Mouse (Mus musculus) forebrain, embryonic 15.5 days (tissue): Measurements from ENCODE around the gene Gfer. TPM values are rescaled to one million over a fixed set of nuclear protein-coding genes. Genes with fewer than 3 reads are reported as not detected.
A peak's percentile ranks its signal among the peaks of the same experiment; 100 is the strongest.

Source experiments
- ATAC-seq: fragments of 200-750 bp; cut with Nextera tagmentation; replicated peaks from 2 replicates; pipeline ENCODE4 v1.8.0; 2017; ENCODE audit warnings: mild to moderate bottlenecking, moderate TSS enrichment, moderate library complexity
- H3K27ac ChIP-seq: fragments of 300-500 bp; sonication (generic); replicated peaks from 2 replicates; pipeline ENCODE4 v1.5.1; 2015; ENCODE audit warnings: mild to moderate bottlenecking, inconsistent platforms
- H3K27me3 ChIP-seq: fragments of 300-500 bp; sonication (generic); 2 replicates; pipeline ENCODE4 v1.6.1; 2015; ENCODE audit warnings: inconsistent platforms
- H3K36me3 ChIP-seq: fragments of 300-500 bp; sonication (generic); 2 replicates; pipeline ENCODE4 v1.6.1; 2015; ENCODE audit warnings: mild to moderate bottlenecking, inconsistent platforms
- H3K4me1 ChIP-seq: fragments of 300-500 bp; sonication (generic); 2 replicates; pipeline ENCODE4 v1.6.1; 2015; ENCODE audit warnings: inconsistent platforms
- H3K4me2 ChIP-seq: fragments of 300-500 bp; sonication (generic); replicated peaks from 2 replicates; pipeline ENCODE4 v1.6.1; 2015; ENCODE audit warnings: mild to moderate bottlenecking, inconsistent platforms
- H3K4me3 ChIP-seq: fragments of 300-500 bp; sonication (generic); 2 replicates; pipeline ENCODE4 v1.5.1; 2015; ENCODE audit warnings: mild to moderate bottlenecking, inconsistent platforms
- H3K9ac ChIP-seq: fragments of 300-500 bp; sonication (generic); replicated peaks from 2 replicates; pipeline ENCODE4 v1.6.1; 2015; ENCODE audit warnings: mild to moderate bottlenecking, inconsistent platforms
- H3K9me3 ChIP-seq: fragments of 300-500 bp; sonication (generic); 2 replicates; pipeline ENCODE4 v1.6.1; 2016; ENCODE audit warnings: inconsistent platforms
- WGBS: fragments of 180-500 bp; shearing (Covaris S2); methylation state at CpG from one replicate; pipeline ENCODE4 v1.1.7; 2015; ENCODE audit warnings: mixed read lengths; 5-methylcytosine and 5-hydroxymethylcytosine counted together
- polyA plus RNA-seq: library from polyadenylated mRNA; unstranded; fragments of >200 nt; fragmentation: Nextera tagmentation; extraction: Ambion mirVana; gene quantifications from 2 replicates; pipeline ENCODE4 v1.2.1, GENCODE M21; 2015

Gfer gene
- polyA plus RNA-seq, 1 experiment from 2014 or later: 38.7 TPM

DNA sequence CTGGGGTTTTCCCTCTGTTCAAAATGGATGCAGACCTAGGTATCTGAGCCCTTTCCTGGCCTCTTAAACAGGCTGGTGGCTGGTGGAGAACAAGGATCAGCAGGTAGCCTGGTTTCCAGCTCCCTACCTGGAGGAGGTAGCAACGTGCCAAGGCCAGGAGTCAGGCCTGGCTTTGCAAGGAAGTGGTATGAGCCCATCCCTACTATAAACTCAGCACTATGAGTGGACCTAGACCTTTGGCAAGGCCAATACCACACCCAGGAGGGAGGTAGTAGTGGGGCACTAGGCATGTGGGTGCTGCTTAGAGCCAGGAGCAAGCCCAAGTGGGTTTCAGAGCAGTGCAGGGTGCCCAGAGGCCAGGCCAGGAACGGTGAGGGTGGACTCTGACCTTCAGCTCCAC lies 3.5 kb upstream of the Gfer start:
- peaks cover 38% of the 10 kb centered on the region for H3K36me3 ChIP-seq
- no peak overlapping the region for H3K4me3 ChIP-seq
- no peak overlapping the region for H3K9ac ChIP-seq
- 85% methylated on average over 2 of the region's 2 CpGs for WGBS
- H3K27me3 ChIP-seq: no peaks in the 10 kb centered on the region
- no peak overlapping the region for H3K27ac ChIP-seq
- no peaks in the 10 kb centered on the region for H3K9me3 ChIP-seq
- ATAC-seq: no peak
- no peak overlapping the region for H3K4me2 ChIP-seq
- H3K4me1 ChIP-seq: peaks cover 20% of the 10 kb centered on the region

DNA sequence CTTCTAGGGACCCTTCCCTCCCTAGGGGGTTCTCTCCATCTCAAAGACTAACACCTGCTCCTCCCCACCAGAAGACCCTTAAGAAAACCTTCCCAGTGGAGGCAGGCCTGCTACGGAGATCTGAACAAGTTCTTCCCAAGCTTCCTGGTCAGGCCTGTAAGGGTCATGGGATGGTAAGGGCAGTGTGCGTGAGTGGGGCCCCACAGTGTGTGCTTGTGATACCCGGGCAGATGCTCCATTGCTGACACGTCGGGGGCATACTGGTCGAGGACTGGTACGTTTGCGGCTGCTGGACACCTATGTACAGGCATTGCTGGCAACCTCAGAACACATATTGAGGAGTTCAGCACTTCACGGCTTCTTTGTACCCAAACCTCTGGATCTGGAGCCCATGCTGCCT lies 2.8 kb upstream of the Gfer start:
- Histone ChIP-seq H3K27me3 (no peaks in the 10 kb centered on the region), H3K27ac (no peak overlapping the region), H3K4me2 (no peak overlapping the region), H3K9me3 (no peaks in the 10 kb centered on the region), H3K36me3 (peaks cover 33% of the 10 kb centered on the region), H3K9ac (no peak overlapping the region), H3K4me1 (peaks cover 24% of the 10 kb centered on the region), H3K4me3 (no peak overlapping the region)
- WGBS: 70% methylated on average over 9 of the region's 9 CpGs
- no peak for ATAC-seq

DNA sequence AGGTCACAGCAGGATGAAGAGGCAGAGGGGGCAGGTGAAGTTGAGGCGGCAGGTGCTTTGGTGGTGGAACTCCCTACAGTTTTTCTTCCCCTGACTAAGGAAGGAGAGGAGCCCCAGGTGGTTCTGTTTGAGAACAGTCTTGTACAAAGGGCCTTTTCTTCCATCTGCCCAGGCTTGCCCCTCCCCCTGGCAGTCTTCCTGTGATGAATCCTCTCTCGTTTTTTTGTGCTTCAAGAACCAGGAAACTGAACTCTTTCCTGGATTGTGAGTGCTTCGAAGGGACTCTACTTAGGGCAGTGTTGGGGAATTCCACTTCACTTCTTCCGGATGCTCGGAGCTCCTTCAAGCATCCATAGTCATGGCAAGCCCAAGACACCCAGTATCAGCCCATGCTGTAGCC lies 2.0 kb upstream of the Gfer start:
- WGBS: 19% methylated on average over 5 of the region's 5 CpGs
- no peaks in the 10 kb centered on the region for H3K9me3 ChIP-seq
- H3K9ac ChIP-seq: no peak overlapping the region
- ATAC-seq: no peak
- no peaks in the 10 kb centered on the region for H3K27me3 ChIP-seq
- H3K36me3 ChIP-seq: peaks cover 34% of the 10 kb centered on the region
- H3K4me1 ChIP-seq: peaks cover 24% of the 10 kb centered on the region
- no peak overlapping the region for H3K4me2 ChIP-seq
- no peak overlapping the region for H3K27ac ChIP-seq
- H3K4me3 ChIP-seq: no peak overlapping the region

GRCm38 (mm10) chr17:24695326-24696010 lies 488 bp downstream of the Gfer start:
- Histone ChIP-seq H3K27ac (peak overlapping the region; percentile 87), H3K9me3 (no peaks in the 10 kb centered on the region), H3K27me3 (no peaks in the 10 kb centered on the region), H3K4me1 (peaks cover 26% of the 10 kb centered on the region), H3K36me3 (peaks cover 21% of the 10 kb centered on the region), H3K4me3 (peak overlapping the region; percentile 77), H3K9ac (peak overlapping the region; percentile 86), H3K4me2 (peak overlapping the region; percentile 72)
- 7% methylated on average over 44 of the region's 51 CpGs for WGBS
- ATAC-seq: peak; percentile 38

GRCm38 (mm10) chr17:24692385-24692784 lies 3.6 kb downstream of the Gfer start:
- Histone ChIP-seq H3K4me3 (no peak overlapping the region), H3K4me2 (no peak overlapping the region), H3K27me3 (peaks cover 13% of the 10 kb centered on the region), H3K4me1 (peaks cover 51% of the 10 kb centered on the region), H3K36me3 (peaks cover 15% of the 10 kb centered on the region), H3K27ac (no peak overlapping the region), H3K9me3 (no peaks in the 10 kb centered on the region), H3K9ac (no peak overlapping the region)
- 89% methylated on average over 5 of the region's 5 CpGs for WGBS
- ATAC-seq: no peak

- peak within 1 kb of the TSS; percentile 90 for H3K27ac ChIP-seq
- H3K4me1 ChIP-seq: peaks cover 36% of the 10 kb centered on the region
- peaks cover 15% of the 10 kb centered on the region for H3K36me3 ChIP-seq
- H3K4me2 ChIP-seq: peak within 1 kb of the TSS; percentile 79
- peak within 1 kb of the TSS; percentile 96 for H3K4me3 ChIP-seq
- peaks cover 13% of the 10 kb centered on the region for H3K27me3 ChIP-seq
- under 1% methylated on average over 53 of the region's 55 CpGs for WGBS
- peak within 1 kb of the TSS; percentile 98 for H3K9ac ChIP-seq
- ATAC-seq: peak; percentile 59
- H3K9me3 ChIP-seq: no peaks in the 10 kb centered on the region
These were observed 6.5 kb downstream of the Gfer start, which contains the start of gene Syngr3 for GRCm38 (mm10) chr17:24689251-24690081. TSS of gene Syngr3 (minus strand) at chr17:24689955.

GRCm38 (mm10) chr17:24687599-24687998 lies 8.4 kb downstream of the Gfer start:
- ATAC-seq: no peak

DNA sequence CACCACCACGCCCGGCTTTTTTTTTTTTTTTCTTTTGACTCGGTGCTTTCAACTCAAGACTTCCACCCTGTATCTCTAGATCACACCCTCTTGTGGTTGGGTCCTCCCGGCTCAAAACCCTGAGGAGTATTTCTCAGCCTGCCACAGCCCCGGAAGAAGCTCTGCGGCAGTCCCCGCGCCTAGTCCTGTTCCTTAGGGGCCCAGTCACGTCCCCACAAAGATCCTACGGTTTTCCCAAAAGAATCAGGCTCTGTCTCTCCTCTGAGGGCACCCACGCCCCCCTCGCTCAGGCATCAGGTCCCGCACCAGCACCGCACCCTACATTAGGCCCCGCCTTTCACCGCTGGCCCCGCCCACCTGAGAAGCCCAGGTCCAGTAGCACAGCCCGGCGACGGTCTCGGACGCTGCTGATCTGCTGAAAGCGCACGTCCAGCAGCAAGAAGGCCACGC lies 8.8 kb downstream of the Gfer start:
- H3K4me2 ChIP-seq: peak overlapping the region; percentile 55
- no peak overlapping the region for H3K27ac ChIP-seq
- H3K36me3 ChIP-seq: peaks cover 5% of the 10 kb centered on the region; the same call in 1 of the 2 replicates
- WGBS: 2% methylated on average over 25 of the region's 25 CpGs
- peaks cover 31% of the 10 kb centered on the region for H3K4me1 ChIP-seq
- H3K27me3 ChIP-seq: peaks cover 13% of the 10 kb centered on the region
- peak overlapping the region; percentile 96 for H3K4me3 ChIP-seq
- H3K9me3 ChIP-seq: no peaks in the 10 kb centered on the region
- ATAC-seq: no peak
- peak overlapping the region; percentile 23; the same call in 1 of the 2 replicates for H3K9ac ChIP-seq

More at GRCm38 (mm10) chr17:24687599-24687998, 8.4 kb downstream of the Gfer start:
- Histone ChIP-seq H3K9me3 (no peaks in the 10 kb centered on the region), H3K4me1 (peaks cover 31% of the 10 kb centered on the region), H3K36me3 (peaks cover 7% of the 10 kb centered on the region), H3K27me3 (peaks cover 13% of the 10 kb centered on the region), H3K4me3 (peak overlapping the region; percentile 96), H3K4me2 (peak overlapping the region; percentile 55), H3K9ac (peak overlapping the region; percentile 23; the same call in 1 of the 2 replicates), H3K27ac (no peak overlapping the region)
- WGBS: 18% methylated on average over 23 of the region's 23 CpGs

DNA sequence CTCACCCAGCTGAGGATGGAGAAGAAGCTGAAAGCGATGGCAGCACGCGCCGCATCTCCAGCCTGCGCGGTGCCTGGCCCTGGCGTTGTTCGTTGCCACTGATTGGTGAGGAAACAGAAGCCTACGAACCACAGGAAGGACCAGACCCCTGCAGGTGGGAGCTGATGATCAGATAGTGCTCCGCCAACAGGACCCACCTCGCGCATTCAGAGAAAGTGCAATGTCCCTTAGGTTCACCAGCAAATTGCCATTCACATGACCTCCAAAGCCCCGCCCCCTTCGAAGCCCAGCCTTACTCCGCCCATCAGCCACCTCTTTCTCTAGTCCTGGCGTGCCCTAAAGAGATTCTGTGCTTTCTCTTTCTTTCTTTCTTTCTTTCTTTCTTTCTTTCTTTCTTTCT lies 9.4 kb downstream of the Gfer start:
- Histone ChIP-seq H3K4me3 (0 out of 2 replicates have a peak overlapping the region, but pooled peaks have one; percentile 3), H3K4me2 (no peak overlapping the region; the same call in 1 of the 2 replicates), H3K27me3 (peaks cover 13% of the 10 kb centered on the region), H3K9me3 (no peaks in the 10 kb centered on the region), H3K4me1 (peaks cover 31% of the 10 kb centered on the region), H3K36me3 (peaks cover 6% of the 10 kb centered on the region), H3K27ac (no peak overlapping the region), H3K9ac (no peak overlapping the region)
- ATAC-seq: no peak
- 36% methylated on average over 16 of the region's 16 CpGs for WGBS

DNA sequence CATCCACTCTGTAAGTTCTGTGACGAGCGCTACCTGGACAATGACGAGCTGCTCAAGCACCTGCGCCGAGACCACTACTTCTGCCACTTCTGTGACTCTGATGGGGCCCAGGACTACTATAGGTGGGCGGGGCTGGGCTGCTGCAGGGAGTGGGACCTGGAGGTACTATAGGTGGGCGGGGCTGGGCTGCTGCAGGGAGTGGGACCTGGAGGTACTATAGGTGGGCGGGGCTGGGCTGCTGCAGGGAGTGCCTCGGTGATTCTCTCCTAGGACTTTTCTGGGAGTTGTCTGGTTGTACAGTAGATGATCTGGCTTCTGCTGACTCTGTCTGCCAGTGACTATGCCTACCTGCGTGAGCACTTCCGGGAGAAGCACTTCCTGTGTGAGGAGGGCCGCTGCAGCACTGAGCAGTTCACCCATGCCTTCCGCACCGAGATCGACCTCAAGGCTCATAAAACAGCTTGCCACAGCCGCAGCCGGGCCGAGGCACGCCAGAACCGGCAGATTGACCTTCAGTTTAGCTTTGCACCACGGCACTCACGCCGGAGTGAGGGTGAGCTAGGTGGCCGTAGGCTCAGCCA lies 18.4 kb downstream of the Gfer start:
- ATAC-seq: no peak
- H3K9ac ChIP-seq: no peak overlapping the region
- no peaks in the 10 kb centered on the region for H3K27me3 ChIP-seq
- no peaks in the 10 kb centered on the region for H3K9me3 ChIP-seq
- peaks cover 54% of the 10 kb centered on the region for H3K36me3 ChIP-seq
- no peak overlapping the region for H3K4me3 ChIP-seq
- whole genome bisulfite sequencing: 91% methylated on average over 24 of the region's 24 CpGs
- no peak overlapping the region for H3K27ac ChIP-seq
- no peak overlapping the region for H3K4me2 ChIP-seq
- peaks cover 3% of the 10 kb centered on the region for H3K4me1 ChIP-seq

DNA sequence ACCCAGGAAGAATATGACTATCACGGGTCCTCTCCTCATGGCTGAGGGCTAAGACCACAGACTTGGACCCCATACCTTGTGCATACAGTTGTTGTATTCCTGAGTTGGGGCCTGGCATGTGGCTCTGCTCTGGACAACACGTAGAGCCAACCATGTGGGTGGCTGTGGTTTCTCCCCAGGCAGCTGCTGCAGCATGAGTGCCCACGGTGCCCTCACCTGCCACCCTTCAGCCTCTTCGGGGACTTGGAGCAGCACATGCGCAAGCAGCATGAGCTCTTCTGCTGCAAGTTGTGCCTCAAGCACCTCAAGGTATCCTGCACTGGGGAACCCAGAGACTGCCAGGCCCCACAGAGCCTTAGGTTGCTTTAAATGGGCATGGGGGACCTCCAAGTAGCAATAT lies 19.1 kb downstream of the Gfer start:
- Histone ChIP-seq H3K9ac (no peak overlapping the region), H3K4me1 (peaks cover 8% of the 10 kb centered on the region), H3K4me2 (no peak overlapping the region), H3K27ac (no peak overlapping the region), H3K4me3 (no peak overlapping the region), H3K9me3 (no peaks in the 10 kb centered on the region), H3K27me3 (no peaks in the 10 kb centered on the region), H3K36me3 (peaks cover 49% of the 10 kb centered on the region)
- no peak for ATAC-seq
- 95% methylated on average over 5 of the region's 5 CpGs for WGBS

DNA sequence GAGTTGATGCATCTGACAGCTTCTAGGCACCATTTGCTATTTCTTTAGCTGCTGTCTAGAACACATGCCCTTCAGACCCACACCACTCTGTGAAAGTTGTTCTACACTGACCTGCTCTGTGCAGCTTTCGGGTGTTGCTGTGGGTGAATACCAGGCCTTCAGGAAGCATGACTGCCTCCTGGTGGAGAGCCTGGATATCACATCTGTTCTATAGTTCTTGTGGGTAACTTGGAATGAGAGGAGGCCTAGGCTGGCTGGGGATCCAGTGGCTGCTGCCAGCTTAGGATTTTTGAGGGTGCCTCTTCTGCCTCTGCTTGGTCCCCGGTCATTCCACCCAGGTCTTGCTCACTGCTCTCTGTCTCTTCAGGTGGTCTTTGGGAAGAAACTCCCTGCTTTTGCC lies 19.8 kb downstream of the Gfer start:
- Histone ChIP-seq H3K36me3 (peaks cover 45% of the 10 kb centered on the region), H3K9ac (no peak overlapping the region)

More for the DNA sequence above, 19.8 kb downstream of the Gfer start:
- 0 out of 2 replicates have a peak, but pooled peaks have one; percentile 23 for ATAC-seq
- H3K4me1 ChIP-seq: peaks cover 15% of the 10 kb centered on the region
- no peaks in the 10 kb centered on the region for H3K9me3 ChIP-seq
- 48% methylated on average over 2 of the region's 2 CpGs for WGBS
- no peak overlapping the region for H3K4me2 ChIP-seq
- no peaks in the 10 kb centered on the region for H3K27me3 ChIP-seq
- no peak overlapping the region for H3K4me3 ChIP-seq
- H3K27ac ChIP-seq: no peak overlapping the region
